Mouse (Mus musculus) lung, adult 2 months (tissue): ENCODE measurements around the gene Zcchc24. TPM values are rescaled to one million over a fixed set of nuclear protein-coding genes. Genes with fewer than 3 reads are reported as not detected.

Source experiments
- DNase-seq: peaks from one replicate; pipeline ENCODE4 v3.0.0; 2022
- H3K4me1 ChIP-seq: fragments of 200-500 bp; 2 replicates; pipeline ENCODE4 v1.6.1; 2011; ENCODE audit warnings: low read length; ENCODE audit not compliant: control insufficient read depth, insufficient read depth
- H3K4me3 ChIP-seq: fragments of 200-500 bp; replicated peaks from 2 replicates; pipeline ENCODE3; 2011; ENCODE audit warnings: low read depth, mild to moderate bottlenecking, control low read depth, low read length; ENCODE audit errors: extremely low read depth
- CTCF ChIP-seq: fragments of 200-500 bp; IDR thresholded peaks from 2 replicates; pipeline ENCODE4 v1.5.1; 2011; ENCODE audit warnings: mild to moderate bottlenecking, low read length, control low read depth; ENCODE audit not compliant: insufficient read depth
- POLR2A ChIP-seq: fragments of 200-500 bp; IDR thresholded peaks from 2 replicates; pipeline ENCODE4 v1.6.1; 2011; ENCODE audit warnings: low read depth, mild to moderate bottlenecking, control low read depth, low read length, borderline replicate concordance; ENCODE audit errors: extremely low read depth
- WGBS: fragments of 180-500 bp; shearing (Covaris S2); methylation state at CpG from one replicate; pipeline ENCODE4 v1.1.7; 2018; 5-methylcytosine and 5-hydroxymethylcytosine counted together
- polyA plus RNA-seq: library from polyadenylated mRNA; depleted of rRNA; stranded (reverse); fragments of >200 nt; gene quantifications from 2 replicates; pipeline ENCODE4 v1.2.3, GENCODE M21; 2012

Zcchc24 gene
- polyA plus RNA-seq, 1 experiment: 41.7 TPM

DNA sequence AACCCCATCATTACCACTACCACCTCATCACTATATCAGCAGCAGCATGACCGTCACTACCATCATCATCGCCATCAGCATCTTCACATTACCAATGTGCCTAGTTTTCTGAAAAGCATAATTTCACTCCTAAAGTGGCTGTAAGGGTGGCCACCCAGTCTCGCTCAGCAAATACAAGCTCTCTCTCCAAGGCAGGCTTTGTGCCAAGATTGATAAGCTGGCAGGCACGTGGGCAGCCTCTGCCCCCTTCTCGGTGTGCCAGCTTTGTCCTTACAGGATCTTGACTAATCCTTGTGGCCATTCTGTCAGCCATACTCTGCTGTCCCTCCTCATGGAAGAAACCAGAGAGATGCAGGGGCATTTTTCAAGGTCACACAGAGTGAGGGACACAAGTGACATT is 25.9 kb downstream of the Zcchc24 start:
- peaks cover 20% of the 10 kb centered on the region for H3K4me1 ChIP-seq
- no peak for DNase-seq
- TF ChIP-seq POLR2A (no peak), CTCF (no peak)
- H3K4me3 ChIP-seq: no peak overlapping the region
- 48% methylated on average over 5 of the region's 5 CpGs for WGBS

DNA sequence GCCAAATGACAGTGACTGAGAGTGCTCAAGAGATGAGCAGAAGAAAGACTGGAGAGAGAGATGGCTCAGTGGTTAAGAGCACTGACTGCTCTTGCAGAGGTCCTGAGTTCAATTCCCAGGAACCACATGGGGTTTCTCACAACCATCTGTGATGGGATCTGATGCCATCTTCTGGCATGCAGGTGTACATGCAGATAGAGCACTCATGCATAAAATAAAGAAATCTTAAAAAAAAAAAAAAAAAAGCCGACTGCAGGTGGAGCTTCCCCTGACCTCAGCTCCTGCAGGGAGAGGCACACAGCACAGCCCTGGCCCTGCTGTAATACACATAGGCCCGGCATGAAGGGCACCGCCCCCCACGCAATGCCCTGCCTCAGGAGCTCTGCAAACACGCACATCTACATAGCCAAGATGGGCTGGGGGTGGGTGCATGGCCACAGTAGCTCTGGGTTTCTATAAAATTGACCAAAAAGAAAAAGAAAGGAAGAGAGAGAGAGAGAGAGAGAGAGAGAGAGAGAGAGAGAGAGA is 26.9 kb downstream of the Zcchc24 start:
- 66% methylated on average over 5 of the region's 5 CpGs for WGBS
- no peak for DNase-seq
- Histone ChIP-seq H3K4me3 (no peak overlapping the region), H3K4me1 (peaks cover 20% of the 10 kb centered on the region)
- no peak for TF ChIP-seq CTCF
- TF ChIP-seq POLR2A: no peak

DNA sequence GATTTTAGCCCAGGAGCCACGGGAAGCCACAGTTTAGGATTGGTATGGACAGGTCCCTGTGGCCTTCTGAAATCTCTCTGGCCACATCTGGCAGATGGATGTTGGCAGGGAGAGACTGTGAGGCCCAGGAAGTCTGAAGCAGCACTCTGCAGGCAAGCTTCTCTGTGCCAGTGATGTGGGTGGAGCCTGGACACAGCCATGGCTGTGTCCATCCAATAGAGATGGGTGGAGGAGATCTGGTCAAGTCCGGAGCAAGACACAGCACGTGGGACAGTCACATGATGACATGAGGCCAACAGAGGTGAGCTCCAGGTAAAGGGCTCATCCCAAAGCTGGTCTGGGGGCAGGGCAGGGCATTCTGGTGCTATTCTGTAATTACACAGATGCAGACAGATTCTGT is 27.6 kb downstream of the Zcchc24 start:
- no peak for TF ChIP-seq CTCF
- no peak for TF ChIP-seq POLR2A
- Histone ChIP-seq H3K4me1 (peaks cover 18% of the 10 kb centered on the region), H3K4me3 (no peak overlapping the region)
- WGBS: 64% methylated on average over 3 of the region's 3 CpGs
- DNase-seq: no peak

DNA sequence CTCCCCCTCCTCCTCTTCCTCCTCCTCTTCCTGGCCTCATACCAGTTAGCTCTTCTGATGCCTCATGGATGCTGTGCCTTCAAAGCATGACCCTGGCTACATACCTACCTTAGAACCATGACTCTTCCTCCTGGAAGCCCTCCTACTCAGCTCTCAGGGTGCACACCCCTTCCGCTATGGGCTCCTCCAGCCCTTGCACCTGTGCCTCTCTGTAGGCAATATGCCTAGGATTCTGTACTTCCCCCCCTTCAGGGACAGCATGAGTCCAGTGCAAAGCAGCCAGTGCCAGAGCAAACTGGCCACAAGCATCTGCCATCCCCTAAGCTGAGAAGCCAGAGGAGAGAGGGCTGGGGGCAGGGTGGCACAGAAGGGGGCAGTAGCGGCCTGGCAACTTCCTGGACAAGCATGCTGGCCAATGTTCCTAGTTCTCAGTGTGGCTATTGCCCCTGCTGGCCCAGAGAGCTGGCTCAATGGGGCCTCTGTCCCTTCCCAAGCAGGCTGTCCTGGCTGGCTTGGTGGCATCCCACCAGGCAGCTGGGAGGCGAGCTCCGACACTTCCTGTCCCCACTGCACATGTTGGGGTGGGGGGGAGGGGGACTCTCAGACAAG is 28.8 kb downstream of the Zcchc24 start:
- H3K4me3 ChIP-seq: no peak overlapping the region
- DNase-seq: no peak
- TF ChIP-seq CTCF: no peak
- TF ChIP-seq POLR2A: no peak
- peaks cover 22% of the 10 kb centered on the region for H3K4me1 ChIP-seq
- WGBS: 72% methylated on average over 4 of the region's 4 CpGs

DNA sequence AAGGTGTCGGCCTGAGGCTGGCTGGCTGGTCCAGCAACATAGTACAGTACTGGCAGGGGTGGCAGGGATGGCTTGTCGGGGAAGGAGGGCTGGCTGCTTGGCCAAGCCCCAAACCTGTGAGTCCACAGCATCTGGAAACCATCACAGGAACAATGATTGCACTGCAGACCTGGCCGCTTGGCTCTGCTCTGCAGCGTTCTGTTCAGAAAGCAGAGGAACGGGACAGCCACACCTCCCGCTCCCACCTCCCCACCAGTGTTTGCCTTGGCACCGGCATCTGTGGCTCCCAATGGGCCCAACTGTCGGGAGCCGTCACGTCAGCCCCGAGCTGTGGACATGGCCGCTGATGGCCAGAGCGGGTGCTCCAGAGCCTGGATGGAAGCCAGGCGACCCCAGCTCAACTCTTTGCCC is 30.2 kb downstream of the Zcchc24 start:
- no peak for DNase-seq
- Histone ChIP-seq H3K4me3 (no peak overlapping the region), H3K4me1 (peaks cover 29% of the 10 kb centered on the region)
- WGBS: 54% methylated on average over 14 of the region's 14 CpGs
- TF ChIP-seq CTCF (no peak), POLR2A (no peak)

DNA sequence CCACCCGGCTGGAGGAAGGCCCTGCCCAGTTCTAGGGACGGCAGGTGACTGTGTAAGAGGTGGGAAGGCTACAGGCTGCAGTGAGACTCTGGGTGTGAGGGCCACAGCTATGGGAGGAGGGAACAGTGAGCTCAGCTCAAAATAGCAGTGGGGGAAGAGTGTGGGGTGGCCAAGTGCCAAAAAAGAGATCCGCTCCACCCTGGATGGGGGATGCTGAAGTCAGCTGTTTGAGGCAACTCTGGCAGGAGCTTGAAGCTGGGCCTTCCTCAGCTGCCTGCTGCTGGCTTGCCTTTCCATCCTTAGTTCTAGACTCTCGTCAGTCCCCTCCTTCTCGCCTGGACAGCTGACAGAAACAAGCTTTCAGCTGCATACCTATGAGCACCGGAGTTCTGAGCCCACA is 32.2 kb downstream of the Zcchc24 start:
- Histone ChIP-seq H3K4me1 (peaks cover 26% of the 10 kb centered on the region), H3K4me3 (no peak overlapping the region)
- TF ChIP-seq POLR2A (no peak), CTCF (no peak)
- WGBS: 29% methylated on average over 6 of the region's 6 CpGs
- DNase-seq: no peak

DNA sequence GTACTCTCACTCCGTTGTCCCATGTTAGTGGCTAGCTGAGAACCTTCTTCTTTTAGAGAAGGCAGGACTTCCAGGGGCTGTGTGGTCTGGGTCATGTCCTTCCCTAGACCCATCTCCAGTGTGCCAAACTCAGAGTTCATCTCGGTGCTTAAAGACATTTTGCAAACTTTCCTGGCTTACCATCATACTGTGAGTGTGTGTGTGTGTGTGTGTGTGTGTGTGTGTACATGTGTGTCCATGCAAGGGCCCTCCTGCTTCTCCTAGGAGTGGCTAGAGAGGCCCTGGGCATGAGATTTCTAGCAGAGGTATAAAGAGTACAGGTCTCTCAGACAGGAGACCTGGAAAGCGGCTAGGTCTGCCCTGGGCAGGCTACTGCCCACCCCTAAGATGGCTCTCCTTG is 32.7 kb downstream of the Zcchc24 start:
- no peak overlapping the region for H3K4me3 ChIP-seq
- WGBS: 50% methylated on average over 3 of the region's 3 CpGs
- peaks cover 26% of the 10 kb centered on the region for H3K4me1 ChIP-seq
- TF ChIP-seq POLR2A (no peak), CTCF (no peak)
- no peak for DNase-seq

DNA sequence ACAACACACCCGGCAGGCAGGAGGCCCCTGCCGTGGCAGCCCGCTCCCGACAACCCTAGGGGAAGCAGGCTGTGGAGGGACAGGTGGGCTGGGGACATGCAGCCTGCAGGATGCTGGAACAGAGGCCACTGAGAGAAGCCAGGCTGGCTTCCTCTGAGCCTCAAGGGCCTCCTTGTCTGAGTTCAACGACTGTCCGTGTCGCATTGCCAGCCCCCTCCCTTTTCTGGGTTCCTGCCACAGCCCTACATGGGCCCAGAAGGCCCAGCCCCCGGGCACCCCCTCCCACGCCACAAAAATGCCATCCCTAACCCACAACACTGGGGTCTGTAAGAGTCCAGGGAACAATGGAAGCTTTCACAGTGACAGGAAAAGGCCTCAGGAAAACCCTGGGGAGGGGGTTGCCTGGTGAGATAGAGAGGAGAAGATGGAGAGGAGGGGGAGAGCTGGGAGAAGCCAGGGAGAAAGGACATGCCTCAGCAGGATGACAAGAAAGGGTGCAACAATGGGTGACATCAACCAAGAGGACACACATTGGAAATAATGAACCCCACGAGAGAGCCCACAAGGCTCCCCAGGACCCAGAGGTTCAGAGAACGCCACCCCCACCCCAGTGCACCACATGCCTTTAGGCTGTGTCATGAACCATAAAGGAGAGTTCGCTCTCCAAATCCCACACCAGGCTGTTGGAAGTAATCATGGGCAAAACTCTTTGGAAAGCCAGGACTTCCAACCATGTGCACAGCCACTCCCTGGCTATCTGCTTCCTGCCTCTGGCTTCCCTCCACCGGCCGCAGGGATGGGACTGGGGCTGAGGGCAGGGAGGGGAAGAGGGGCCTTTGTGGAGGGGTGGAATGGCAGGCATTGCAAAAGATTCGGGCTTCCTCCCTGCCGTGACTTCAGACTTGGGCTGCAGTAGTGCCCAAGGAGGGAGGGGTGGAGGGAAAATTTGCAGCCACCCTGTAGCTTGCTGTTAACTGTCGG is 33.8 kb downstream of the Zcchc24 start:
- no peak for DNase-seq
- Histone ChIP-seq H3K4me1 (peaks cover 26% of the 10 kb centered on the region), H3K4me3 (no peak overlapping the region)
- WGBS: 26% methylated on average over 17 of the region's 17 CpGs
- TF ChIP-seq POLR2A (no peak), CTCF (no peak)

DNA sequence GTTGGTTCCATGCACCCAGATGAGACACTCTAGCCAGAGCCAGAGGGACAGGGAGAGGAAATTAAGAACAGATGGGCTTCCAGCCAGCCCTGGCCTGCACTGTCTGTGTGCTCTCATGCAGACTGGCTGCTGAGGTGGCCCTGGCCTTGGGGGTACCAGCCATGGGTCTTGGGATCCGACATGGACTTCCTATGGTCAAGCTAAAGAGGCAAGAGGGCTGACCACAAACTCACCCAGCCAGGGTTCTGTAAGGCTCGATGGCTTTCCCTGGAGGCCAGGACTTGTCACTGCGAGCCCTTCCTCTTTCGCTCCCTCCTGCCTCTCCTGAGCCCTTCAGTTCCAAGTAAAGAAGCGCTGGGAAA is 41.7 kb downstream of the Zcchc24 start:
- no peak for DNase-seq
- WGBS: 75% methylated on average over 5 of the region's 5 CpGs
- H3K4me3 ChIP-seq: no peak overlapping the region
- peaks cover 14% of the 10 kb centered on the region for H3K4me1 ChIP-seq
- TF ChIP-seq POLR2A: no peak
- no peak for TF ChIP-seq CTCF
